31 mouse cellular contexts compared by ENCODE assay signal in the genomic region with DNA sequence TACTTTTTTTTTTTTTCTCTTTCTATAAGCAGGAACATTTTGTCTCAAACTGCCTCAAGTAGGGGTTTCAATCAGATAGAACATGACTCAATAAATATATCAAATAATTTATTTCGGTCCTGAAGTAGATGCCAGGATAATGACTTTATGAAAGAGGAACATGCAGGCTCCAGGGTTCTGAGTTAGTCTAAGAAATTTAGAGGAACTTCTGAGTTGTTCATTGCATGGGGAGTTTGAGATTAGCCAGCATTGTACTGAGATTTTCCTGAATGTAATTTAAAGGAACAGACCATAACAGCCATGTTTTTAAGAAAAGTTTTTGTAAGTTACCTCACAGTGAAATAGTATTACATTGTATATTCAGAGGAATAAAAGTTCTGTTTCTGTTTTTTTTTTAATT.
"Had no signal": no experiment of that assay in that cellular context is flagged by ENCODE, and none has a peak within 500 bp of the region (broad histone marks: within the 10 kb centered on the region; RNA-seq: fewer than 3 reads in every experiment).

No protein-coding gene starts in this region.

- H3K27me3 ChIP-seq: heart, embryonic 12.5 days; heart, embryonic 13.5 days; heart, embryonic 15.5 days; hindbrain, embryonic 12.5 days; hindbrain, embryonic 13.5 days; hindbrain, embryonic 15.5 days; intestine, embryonic 15.5 days; kidney, embryonic 15.5 days had no signal

- DNase-seq: heart, postnatal 10 days; heart, postnatal 14 days; heart, postnatal 36 days; heart, postnatal 4 days; kidney, adult 11 months; kidney, adult 18-20 months; kidney, adult 2 months; kidney, adult 8-10 months; kidney, adult 9 months; kidney, postnatal 10 days; kidney, postnatal 14 days; kidney, postnatal 25 days; kidney, postnatal 36 days; kidney, postnatal 4 days; layer of hippocampus, adult 9-11 months; layer of hippocampus, postnatal 36 days had no signal

- H3K4me1 ChIP-seq: heart, embryonic 10.5 days; heart, embryonic 12.5 days; heart, embryonic 13.5 days; heart, embryonic 15.5 days; hindbrain, embryonic 10.5 days; hindbrain, embryonic 12.5 days; hindbrain, embryonic 13.5 days; hindbrain, embryonic 15.5 days; intestine, embryonic 15.5 days; kidney, embryonic 15.5 days had no signal

- H3K27ac ChIP-seq: heart, embryonic 10.5 days; heart, embryonic 13.5 days; heart, embryonic 15.5 days; hindbrain, embryonic 10.5 days; hindbrain, embryonic 12.5 days; hindbrain, embryonic 13.5 days; hindbrain, embryonic 14.5 days; hindbrain, embryonic 15.5 days; hindbrain, postnatal 0 days; intestine, embryonic 15.5 days; kidney, embryonic 15.5 days; kidney, postnatal 0 days; layer of hippocampus, adult 2 months; left cerebral cortex, adult 2 months had no signal

- H3K9me3 ChIP-seq: heart, embryonic 10.5 days; heart, embryonic 13.5 days; heart, embryonic 15.5 days; hindbrain, embryonic 12.5 days; hindbrain, embryonic 13.5 days; hindbrain, embryonic 15.5 days; intestine, embryonic 15.5 days; kidney, embryonic 15.5 days had no signal

- H3K4me3 ChIP-seq: heart, embryonic 10.5 days; heart, embryonic 12.5 days; heart, embryonic 13.5 days; heart, embryonic 15.5 days; hindbrain, embryonic 10.5 days; hindbrain, embryonic 12.5 days; hindbrain, embryonic 13.5 days; hindbrain, embryonic 15.5 days; intestine, embryonic 15.5 days; kidney, embryonic 15.5 days; layer of hippocampus, adult 2 months; left cerebral cortex, adult 2 months had no signal

- H3K9ac ChIP-seq: heart, embryonic 12.5 days; heart, embryonic 13.5 days; heart, embryonic 15.5 days; hindbrain, embryonic 12.5 days; hindbrain, embryonic 13.5 days; hindbrain, embryonic 14.5 days; hindbrain, embryonic 15.5 days; intestine, embryonic 15.5 days; kidney, embryonic 15.5 days had no signal

- H3K36me3 ChIP-seq: hindbrain, embryonic 10.5 days; hindbrain, embryonic 12.5 days; hindbrain, embryonic 13.5 days; hindbrain, embryonic 15.5 days; intestine, embryonic 15.5 days; kidney, embryonic 15.5 days had no signal
